Mouse (Mus musculus) megakaryocyte, embryonic 14.5 days (primary cell): ENCODE results near the gene Pxn.

Source experiments
- FLI1 ChIP-seq: IDR thresholded peaks from 2 replicates; pipeline ENCODE4 v1.6.1; 2012; ENCODE audit warnings: low read length, inconsistent platforms, mixed read lengths
- GATA1 ChIP-seq: IDR thresholded peaks from 3 replicates; pipeline ENCODE4 v1.6.1; 2012; ENCODE audit warnings: mixed read lengths, low read length, inconsistent platforms, borderline replicate concordance

DNA sequence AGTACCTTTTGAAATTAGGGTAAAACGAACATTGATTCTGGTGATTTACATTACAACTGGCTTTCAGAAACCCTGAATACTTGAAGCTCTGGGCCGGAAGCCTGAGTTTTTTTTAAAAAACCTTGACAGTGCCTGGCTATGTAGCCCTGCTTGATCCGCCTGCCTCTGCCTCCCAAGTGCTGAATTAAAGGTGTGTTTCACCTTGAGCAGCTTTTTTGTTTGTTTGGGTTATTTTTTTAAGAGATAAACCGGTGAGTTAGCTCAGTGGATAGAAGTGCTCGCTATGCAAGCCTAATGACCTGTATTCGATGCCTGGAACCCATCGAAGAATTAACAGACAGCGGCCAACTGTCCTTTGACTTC is 15.9 kb upstream of the Pxn start:
- TF ChIP-seq GATA1 (no peak), FLI1 (no peak)
